Mouse (Mus musculus): Measurements from ENCODE around the gene Hdgfl2. TPM values are rescaled to one million over a fixed set of nuclear protein-coding genes. Genes with fewer than 3 reads are reported as not detected.
A peak's percentile ranks its signal among the peaks of the same experiment; 100 is the strongest.

The Hdgfl2 gene
- 10 to 100 TPM; 23.8 to 26.3 TPM for total RNA-seq (2021)
- long read RNA-seq, experiment 1, transcript Hdgfl2-210 (16 exons, 2,238 nt) = minor isoform, 5 of 37 reads
- long read RNA-seq, experiment 1, transcript Hdgfl2-212 (16 exons, 2,270 nt) = major isoform, 13 of 37 reads
- long read RNA-seq, experiment 1, partial matches to known transcripts = 2 of 37 reads
- long read RNA-seq, experiment 1, other reads (novel, unspliced or antisense) = 14 of 37 reads
- long read RNA-seq, experiment 2, transcript Hdgfl2-212 (16 exons, 2,270 nt) = major isoform, 23 of 54 reads
- long read RNA-seq, experiment 2, partial matches to known transcripts = 6 of 54 reads
- long read RNA-seq, experiment 2, other reads (novel, unspliced or antisense) = 22 of 54 reads

DNA sequence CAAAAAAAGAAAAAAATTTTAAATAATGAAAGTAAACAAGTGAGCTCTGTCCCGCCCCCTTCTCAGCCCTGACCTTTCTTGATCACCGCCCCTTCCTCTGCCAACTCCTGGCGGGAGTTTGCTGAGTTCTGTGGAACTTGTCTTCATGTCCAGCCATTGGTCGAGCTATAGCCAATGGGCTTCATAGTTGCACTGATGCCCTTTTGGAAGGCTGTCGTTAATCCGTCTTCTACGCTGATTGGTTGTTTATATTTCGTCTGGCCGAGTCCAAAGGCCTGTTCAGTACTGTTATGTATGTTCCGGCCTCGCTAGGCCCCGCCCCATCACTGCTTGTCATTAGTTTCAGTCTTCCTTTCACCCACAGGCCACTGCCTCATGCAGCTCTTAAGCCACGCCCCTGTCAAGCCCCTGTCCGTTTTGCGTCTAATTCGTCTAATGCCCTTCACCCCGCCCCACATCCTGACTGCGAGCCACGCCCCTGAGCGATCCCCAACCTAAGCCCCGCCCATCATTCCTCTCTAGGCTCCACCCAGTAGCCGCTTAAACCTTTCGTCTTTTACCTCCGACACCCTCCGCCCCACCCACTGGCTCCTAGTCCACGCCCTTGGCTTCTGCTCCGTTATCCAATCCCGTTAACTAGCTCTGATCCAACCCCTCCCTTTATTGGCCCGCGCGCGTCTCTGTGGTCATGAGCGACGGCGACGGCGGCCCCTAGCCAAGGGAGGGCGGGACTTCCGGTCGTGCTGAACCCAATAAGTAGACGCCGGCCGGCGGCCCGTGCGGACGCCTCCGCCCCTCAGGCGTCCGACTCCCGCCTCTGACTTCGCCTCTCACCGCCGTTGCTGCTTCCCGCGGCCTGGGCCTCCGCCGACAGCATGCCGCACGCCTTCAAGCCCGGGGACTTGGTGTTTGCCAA, at the start of gene Hdgfl2:
TSS of gene Hdgfl2 (plus strand) at position 755 of the 916 bp plus-strand sequence.
- peak within 1 kb of the TSS; percentile 94 for H3K27ac ChIP-seq
- intact Hi-C loops (cut with DNase I) = loop anchor here (5.0 kb wide), 1 partner anchor 42 kb away; the partner anchor contains the start of gene Sh3gl1
- H3K4me3 ChIP-seq = peak within 1 kb of the TSS; percentile 83
- TF ChIP-seq CTCF (IDR thresholded peaks at IDR 0.05) = no peak
- peak; percentile 100 for DNase-seq

DNA sequence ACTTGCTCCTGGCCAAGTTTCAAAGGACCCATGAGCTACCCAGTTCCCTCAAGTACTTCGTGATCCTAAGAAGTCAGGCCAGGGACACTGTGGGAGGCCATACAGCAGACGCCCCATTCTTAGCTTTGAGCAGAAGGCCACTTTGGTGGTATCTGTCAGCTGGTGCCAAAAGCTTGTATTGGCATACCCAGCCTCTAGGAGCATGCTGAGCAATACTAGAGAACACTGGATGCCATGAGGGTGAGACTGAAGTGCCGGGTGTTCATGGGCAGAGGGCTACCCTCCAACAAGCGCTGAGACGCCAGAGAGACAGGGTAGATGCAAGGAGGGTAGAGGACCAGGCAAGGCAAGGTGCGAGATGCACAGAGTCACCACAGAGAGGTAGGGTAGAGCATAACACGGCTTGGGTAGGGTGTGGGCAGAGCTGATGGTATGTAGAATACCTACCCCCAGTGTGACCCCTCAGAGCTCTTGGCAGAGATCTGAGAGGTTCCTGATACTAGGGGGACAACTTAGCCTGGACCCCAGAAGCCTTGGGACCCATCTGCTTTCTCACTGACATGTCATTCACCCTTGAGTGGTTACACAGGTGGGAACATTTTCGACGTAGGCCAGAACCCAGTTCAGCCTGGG, 49.1 kb upstream of the Hdgfl2 start:
- DNase-seq = peak; percentile 17

DNA sequence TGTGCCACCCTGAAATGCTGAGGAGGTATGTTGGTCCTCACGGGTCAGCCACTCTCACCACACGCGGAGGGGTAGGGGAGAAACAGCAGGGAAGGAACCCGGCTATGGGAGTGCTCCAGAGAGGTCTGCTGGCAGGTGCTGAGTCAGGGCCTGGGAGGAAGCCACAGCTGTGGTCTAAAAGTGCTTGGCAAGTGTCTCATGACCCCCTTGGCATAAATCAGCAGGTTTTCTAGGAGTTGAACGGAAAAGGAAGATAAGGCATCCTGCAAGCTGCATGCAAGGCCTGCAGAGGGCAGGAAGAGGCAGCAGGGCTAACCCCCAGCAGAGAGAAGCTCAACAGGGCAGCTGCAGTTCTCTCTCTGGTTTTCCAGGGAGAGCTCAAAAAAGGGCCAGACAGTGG, 48.5 kb upstream of the Hdgfl2 start:
- TF ChIP-seq CTCF (IDR thresholded peaks at IDR 0.05) = peak; percentile 16; the same call in 1 of the 2 replicates
- peak; percentile 67 for DNase-seq
- intact Hi-C loops (cut with DNase I) = loop anchor here (10.0 kb wide), 1 partner anchor 1244 kb away; the partner anchor contains the start of gene Vav1
- Histone ChIP-seq H3K4me3 (peak overlapping the region; percentile 11; the same call in 1 of the 2 replicates), H3K27ac (peak overlapping the region; percentile 89)

More for the DNA sequence above, 49.1 kb upstream of the Hdgfl2 start:
- intact Hi-C loops (cut with DNase I) = loop anchor here (10.0 kb wide), 1 partner anchor 1244 kb away; the partner anchor contains the start of gene Vav1
- no peak for TF ChIP-seq CTCF (IDR thresholded peaks at IDR 0.05)
- Histone ChIP-seq H3K4me3 (peak overlapping the region; percentile 11; the same call in 1 of the 2 replicates), H3K27ac (peak overlapping the region; percentile 89)

DNA sequence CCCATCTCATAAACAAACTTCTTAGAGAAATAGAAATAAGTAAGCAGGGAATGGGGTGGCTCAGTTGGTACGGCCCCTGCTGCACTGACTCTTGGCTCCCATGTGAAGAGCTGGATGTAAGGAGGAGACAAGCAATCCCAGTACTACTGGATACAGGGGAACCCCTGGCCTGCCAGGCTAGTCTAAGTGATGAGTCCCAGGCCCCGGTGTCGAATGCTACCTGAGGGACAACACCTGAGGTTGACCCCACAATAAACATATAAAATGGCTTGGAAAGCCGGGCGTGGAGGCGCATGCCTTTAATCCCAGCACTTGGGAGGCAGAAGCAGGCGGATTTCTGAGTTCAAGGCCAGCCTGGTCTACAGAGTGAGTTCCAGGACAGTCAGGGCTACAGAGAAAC, 48.0 kb upstream of the Hdgfl2 start:
- Histone ChIP-seq H3K4me3 (no peak overlapping the region), H3K27ac (peak overlapping the region; percentile 89)
- DNase-seq = no peak
- TF ChIP-seq CTCF (IDR thresholded peaks at IDR 0.05) = no peak
- intact Hi-C loops (cut with DNase I) = loop anchor here (10.0 kb wide), 1 partner anchor 1243 kb away; the partner anchor contains the start of gene Vav1

DNA sequence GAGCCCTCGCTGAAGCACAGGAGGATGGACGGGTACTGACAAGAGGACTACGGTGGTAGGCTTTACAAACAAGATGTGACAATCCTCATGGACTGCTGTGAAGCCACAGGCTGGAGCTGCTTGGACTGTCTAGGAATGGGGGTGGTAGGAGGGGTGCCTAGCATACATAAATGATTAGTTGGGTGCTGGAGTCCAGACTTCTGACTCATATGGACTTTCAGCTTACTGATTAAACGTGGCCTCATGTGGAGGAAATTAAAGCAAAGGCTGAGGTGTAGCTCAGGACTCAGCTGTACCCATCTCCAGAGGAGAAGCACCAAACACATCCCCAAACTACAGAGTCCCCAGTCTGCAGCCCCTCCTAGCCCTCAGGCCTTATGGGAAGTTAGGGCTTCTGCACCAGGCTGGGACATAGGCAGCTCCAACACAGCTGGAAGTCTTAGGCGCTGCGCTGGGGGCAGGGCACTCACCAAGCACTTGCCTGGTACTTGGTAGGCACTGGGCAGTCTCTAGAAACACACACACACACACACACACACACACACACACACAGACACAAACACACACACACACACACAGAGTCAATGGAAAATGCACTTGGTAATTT, 47.2 kb upstream of the Hdgfl2 start:
- intact Hi-C loops (cut with DNase I) = loop anchor here (10.0 kb wide), 1 partner anchor 1243 kb away; the partner anchor contains the start of gene Vav1
- peak overlapping the region; percentile 43; the same call in 1 of the 2 replicates for H3K27ac ChIP-seq
- no peak for TF ChIP-seq CTCF (IDR thresholded peaks at IDR 0.05)
- no peak overlapping the region for H3K4me3 ChIP-seq
- peak; percentile 25 for DNase-seq

DNA sequence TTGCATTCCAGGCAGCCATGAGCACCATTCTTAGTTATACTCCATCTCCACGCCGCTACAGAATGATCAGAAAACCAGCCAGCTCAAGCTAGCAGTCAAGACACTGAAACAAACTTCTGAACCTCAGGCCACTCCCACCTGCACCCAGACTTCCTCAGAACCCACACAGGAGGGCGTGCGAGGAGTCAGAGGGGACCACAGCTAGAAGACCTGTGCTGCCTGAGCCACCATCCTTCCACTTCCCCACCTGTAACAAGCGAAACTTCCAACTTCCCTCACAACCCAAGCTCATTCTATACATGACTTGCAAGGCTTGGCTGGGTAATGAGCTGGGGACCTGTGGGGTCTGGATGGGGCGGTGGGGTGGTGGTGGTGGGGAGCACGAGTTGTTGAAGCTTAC, 46.6 kb upstream of the Hdgfl2 start:
- peak; percentile 24 for DNase-seq
- Histone ChIP-seq H3K4me3 (peak overlapping the region; percentile 5; the same call in 1 of the 2 replicates), H3K27ac (peak overlapping the region; percentile 100)
- intact Hi-C loops (cut with DNase I) = loop anchor here (10.0 kb wide), 1 partner anchor 1242 kb away; the partner anchor contains the start of gene Vav1
- no peak for TF ChIP-seq CTCF (IDR thresholded peaks at IDR 0.05)

DNA sequence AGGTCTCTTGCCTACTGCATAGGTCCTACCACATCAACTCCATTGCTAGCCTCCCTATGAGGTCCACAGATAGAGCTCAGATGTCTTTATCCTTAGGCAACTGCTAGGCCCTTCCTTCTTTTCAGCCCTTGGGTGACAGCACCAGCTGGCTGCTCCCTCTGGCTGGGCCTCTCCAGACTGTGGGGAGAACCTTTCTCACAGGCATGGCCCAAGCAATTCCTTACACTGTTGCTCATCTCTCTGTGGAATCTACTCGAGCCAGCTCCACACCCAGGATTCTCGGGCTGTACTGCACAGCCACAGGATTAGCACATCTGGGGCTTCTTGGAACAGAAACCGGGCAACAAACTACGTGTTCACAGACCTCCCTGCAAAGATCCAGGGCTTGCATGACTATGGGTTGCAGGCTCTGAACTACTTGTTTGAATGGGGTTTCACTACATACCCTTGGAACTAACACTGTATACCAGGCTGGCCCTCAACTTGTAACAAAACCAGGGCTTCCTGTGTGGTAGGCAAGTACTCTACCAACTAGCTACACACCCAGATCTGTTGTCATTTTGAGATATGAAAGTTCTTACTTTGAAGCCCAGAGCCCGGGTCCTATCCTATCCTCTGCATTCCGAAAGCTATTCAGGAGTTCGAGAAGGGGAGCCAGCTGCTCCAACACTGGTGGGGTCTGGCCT, 45.3 kb upstream of the Hdgfl2 start:
- Histone ChIP-seq H3K27ac (peak overlapping the region; percentile 100), H3K4me3 (peak overlapping the region; percentile 99)
- peak; percentile 72 for DNase-seq
- TF ChIP-seq CTCF (IDR thresholded peaks at IDR 0.05) = no peak
- intact Hi-C loops (cut with DNase I) = loop anchor here (2.0 to 10.0 kb wide), 2 partner anchors 21 to 1241 kb away; partner anchors contain the start of gene Vav1

DNA sequence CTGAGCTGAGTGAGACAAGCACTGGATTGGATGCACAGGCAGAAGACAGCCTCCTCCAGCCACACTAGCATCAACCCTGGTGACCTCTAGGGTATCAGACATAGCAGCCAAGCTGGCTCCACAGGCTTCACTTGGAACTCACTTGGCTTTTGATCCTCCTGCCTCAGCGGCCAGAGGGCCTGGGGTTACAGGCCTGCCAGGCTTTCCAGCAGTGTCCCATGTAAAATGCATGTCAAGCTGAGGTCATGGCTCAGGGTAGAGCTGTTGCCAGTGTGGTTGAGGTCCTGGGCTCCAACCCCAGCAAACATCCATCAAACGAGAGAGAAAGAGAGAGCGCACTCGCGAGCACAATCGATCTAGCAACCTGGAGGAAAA, 44.7 kb upstream of the Hdgfl2 start:
- Histone ChIP-seq H3K4me3 (peak overlapping the region; percentile 99), H3K27ac (peak overlapping the region; percentile 100)
- no peak for TF ChIP-seq CTCF (IDR thresholded peaks at IDR 0.05)
- DNase-seq = peak; percentile 20
- intact Hi-C loops (cut with DNase I) = loop anchor here (2.0 to 10.0 kb wide), 3 partner anchors 22 to 1240 kb away; partner anchors contain the start of genes Hdgfl2, Ubxn6 and Vav1

DNA sequence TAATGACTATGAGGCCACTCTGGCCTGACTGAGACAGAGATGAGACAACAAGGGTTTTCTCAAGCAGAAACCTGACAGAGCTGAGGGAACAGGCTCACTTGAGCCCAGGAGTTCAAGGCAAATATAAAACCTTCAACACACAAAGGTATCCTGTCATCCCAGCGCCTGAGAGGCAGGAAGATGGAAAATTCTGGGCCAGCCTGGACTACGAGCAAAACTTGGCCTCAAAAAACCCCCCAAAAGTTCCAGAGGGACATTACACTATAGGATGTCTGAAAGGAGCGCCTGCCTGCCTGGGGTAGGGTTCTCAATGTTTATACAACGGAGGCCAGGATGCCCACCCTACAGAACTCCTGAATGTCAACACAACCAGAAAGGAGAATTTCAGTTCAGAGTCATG, 44.2 kb upstream of the Hdgfl2 start:
- no peak for DNase-seq
- H3K27ac ChIP-seq = peak overlapping the region; percentile 100
- intact Hi-C loops (cut with DNase I) = loop anchor here (2.0 to 10.0 kb wide), 3 partner anchors 22 to 1240 kb away; partner anchors contain the start of genes Hdgfl2, Ubxn6 and Vav1
- TF ChIP-seq CTCF (IDR thresholded peaks at IDR 0.05) = no peak
- peak overlapping the region; percentile 99 for H3K4me3 ChIP-seq

DNA sequence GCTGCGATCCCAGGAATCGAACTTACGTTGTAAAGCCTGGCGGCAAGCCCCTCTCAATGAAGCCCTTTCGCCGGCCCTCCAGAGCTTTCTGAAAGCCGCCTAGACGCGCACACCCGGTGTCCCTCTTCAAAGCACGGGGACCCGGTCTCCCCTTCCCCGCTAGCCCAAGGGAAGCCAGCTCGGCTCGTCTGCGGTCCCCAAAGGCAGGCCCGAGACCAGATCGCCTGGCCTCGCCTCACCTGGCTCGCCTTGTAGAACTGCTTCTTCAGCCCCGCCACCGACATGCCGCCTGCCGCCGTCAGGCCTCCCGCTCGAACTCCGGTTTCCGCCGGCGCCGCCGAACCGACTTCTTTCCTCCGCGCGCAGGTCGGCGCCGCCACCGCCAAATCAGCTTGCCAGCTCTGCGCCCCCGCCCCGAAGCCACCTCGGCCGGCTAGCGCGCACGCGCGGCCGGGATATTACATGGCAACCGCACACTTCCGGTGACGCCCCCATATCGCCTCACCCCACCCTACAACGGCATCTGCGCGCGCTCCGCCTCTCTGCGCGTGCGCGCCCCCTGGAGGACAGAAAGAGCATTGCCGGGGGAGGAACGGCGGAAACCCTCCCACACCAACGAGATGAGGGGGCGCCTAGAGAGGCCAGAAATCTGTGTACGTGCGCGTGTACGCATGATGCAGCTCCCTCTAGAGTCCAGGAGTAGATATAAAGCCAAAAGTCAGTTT, 43.1 kb upstream of the Hdgfl2 start, which contains the start of gene Sh3gl1:
TSS of gene Sh3gl1 (minus strand) at position 460 of the 725 bp plus-strand sequence.
- peak within 1 kb of the TSS; percentile 99 for H3K4me3 ChIP-seq
- TF ChIP-seq CTCF (IDR thresholded peaks at IDR 0.05) = no peak; the same call in 1 of the 2 replicates
- intact Hi-C loops (cut with DNase I) = loop anchor here (5.0 to 10.0 kb wide), 2 partner anchors 41 to 1238 kb away; partner anchors contain the start of genes Hdgfl2, Ubxn6 and Vav1
- H3K27ac ChIP-seq = peak within 1 kb of the TSS; percentile 100
- DNase-seq = peak; percentile 98

Measured in gastrocnemius, adult 2 months (tissue).